Mouse (Mus musculus): Measurements from ENCODE around the gene Cdh1. TPM values are rescaled to one million over a fixed set of nuclear protein-coding genes. Genes with fewer than 3 reads are reported as not detected.
A peak's percentile ranks its signal among the peaks of the same experiment; 100 is the strongest.

Cdh1 gene
- polyA plus RNA-seq, 1 experiment from 2014 or later, result 19.9 TPM

DNA sequence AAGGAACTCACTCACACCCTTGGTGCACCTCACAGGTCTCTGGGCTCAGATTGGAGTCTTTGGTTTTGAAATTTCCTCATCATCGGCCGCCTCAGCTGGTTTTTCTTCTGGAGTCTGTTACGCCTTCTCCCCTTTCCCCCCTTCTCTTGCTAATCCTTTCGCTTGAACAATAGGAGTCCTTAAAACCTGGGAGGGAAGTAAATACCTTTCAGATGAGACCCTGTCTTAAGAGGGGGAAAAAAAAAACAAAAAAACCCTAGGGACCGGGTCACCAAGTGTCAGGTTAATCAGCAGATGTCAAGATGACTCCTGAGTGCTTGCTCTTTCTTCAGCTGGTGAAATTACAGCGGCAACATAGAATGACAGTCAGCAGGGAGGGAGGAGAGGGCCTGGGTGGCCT is 14.0 kb downstream of the Cdh1 start:
- no peak for ATAC-seq (ENCODE audit: low FRiP score, low read depth)
- H3K4me2 ChIP-seq (replicated peaks), result no peak overlapping the region
- no peaks in the 10 kb centered on the region for H3K36me3 ChIP-seq
- H3K9me3 ChIP-seq, result no peaks in the 10 kb centered on the region
- H3K9ac ChIP-seq, result no peak overlapping the region
- H3K4me1 ChIP-seq, result peaks cover 46% of the 10 kb centered on the region
- H3K27ac ChIP-seq, result no peak overlapping the region
- 48% methylated on average over 6 of the region's 6 CpGs for WGBS
- no peaks in the 10 kb centered on the region for H3K27me3 ChIP-seq
- H3K4me3 ChIP-seq, result no peak overlapping the region

DNA sequence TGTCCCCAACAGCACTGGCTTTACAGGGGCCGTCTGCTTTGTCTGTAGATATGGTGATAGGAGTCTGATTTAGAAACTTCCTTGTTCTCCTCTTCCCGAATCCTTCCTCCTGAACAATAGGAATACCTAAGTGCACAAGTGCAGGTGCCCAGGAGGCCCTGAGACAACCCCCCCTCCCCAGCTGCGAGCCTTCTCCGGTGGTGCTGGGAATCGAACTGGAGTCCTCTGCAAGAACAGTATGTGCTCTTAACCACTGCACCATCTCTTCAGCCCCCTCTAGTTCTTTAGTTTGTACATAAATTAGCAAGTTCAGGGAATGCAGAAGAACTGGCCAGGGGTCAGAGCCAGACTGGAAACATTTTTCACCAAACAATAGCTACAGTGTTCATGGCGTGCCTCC is 14.7 kb downstream of the Cdh1 start:
- Histone ChIP-seq H3K27ac (no peak overlapping the region), H3K27me3 (no peaks in the 10 kb centered on the region), H3K9me3 (no peaks in the 10 kb centered on the region), H3K4me3 (no peak overlapping the region), H3K4me1 (peaks cover 49% of the 10 kb centered on the region), H3K4me2 (replicated peaks) (no peak overlapping the region), H3K36me3 (no peaks in the 10 kb centered on the region), H3K9ac (no peak overlapping the region)
- WGBS, result 84% methylated on average over 6 of the region's 6 CpGs
- ATAC-seq (ENCODE audit: low FRiP score, low read depth), result no peak

DNA sequence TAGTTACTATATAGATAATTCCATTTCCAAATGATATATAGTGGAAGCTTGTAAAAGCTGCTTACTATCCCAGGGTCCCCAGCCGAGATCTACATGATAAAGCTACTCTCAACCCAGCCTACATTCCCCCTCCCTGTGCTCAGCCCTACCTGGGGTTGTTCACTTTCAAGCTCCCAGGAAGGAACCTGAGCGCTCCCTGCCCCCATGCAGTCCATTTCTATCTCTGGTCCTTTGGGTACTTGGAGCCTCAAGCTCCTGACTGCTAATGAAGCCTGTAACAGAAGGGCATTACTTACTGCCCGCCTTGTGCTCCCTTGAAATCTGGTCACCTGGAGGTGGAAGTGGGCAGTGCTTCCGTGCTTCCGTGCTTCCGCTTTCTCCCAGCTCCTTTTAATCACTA is 15.2 kb downstream of the Cdh1 start:
- H3K4me3 ChIP-seq, result no peak overlapping the region
- peaks cover 53% of the 10 kb centered on the region for H3K4me1 ChIP-seq
- H3K27me3 ChIP-seq, result no peaks in the 10 kb centered on the region
- H3K9ac ChIP-seq, result no peak overlapping the region
- ATAC-seq (ENCODE audit: low FRiP score, low read depth), result no peak
- H3K4me2 ChIP-seq (replicated peaks), result no peak overlapping the region
- no peaks in the 10 kb centered on the region for H3K36me3 ChIP-seq
- WGBS, result 46% methylated on average over 6 of the region's 6 CpGs
- no peaks in the 10 kb centered on the region for H3K9me3 ChIP-seq
- no peak overlapping the region for H3K27ac ChIP-seq

- Histone ChIP-seq H3K27me3 (no peaks in the 10 kb centered on the region), H3K4me2 (replicated peaks) (peak overlapping the region; percentile 9; the same call in 1 of the 2 replicates), H3K4me1 (peaks cover 58% of the 10 kb centered on the region), H3K9me3 (no peaks in the 10 kb centered on the region), H3K36me3 (no peaks in the 10 kb centered on the region), H3K4me3 (no peak overlapping the region), H3K9ac (peak overlapping the region; percentile 31; the same call in 1 of the 2 replicates), H3K27ac (peak overlapping the region; percentile 48; the same call in 1 of the 2 replicates)
- peak; percentile 78 for ATAC-seq (ENCODE audit: low FRiP score, low read depth)
- 38% methylated on average over 9 of the region's 9 CpGs for WGBS
Measured at GRCm38 (mm10) chr8:106619549-106620245, 16.5 kb downstream of the Cdh1 start.

GRCm38 (mm10) chr8:106620488-106620887 is 17.3 kb downstream of the Cdh1 start:
- Histone ChIP-seq H3K27me3 (no peaks in the 10 kb centered on the region), H3K9me3 (no peaks in the 10 kb centered on the region), H3K36me3 (no peaks in the 10 kb centered on the region), H3K9ac (no peak overlapping the region), H3K4me3 (no peak overlapping the region), H3K27ac (no peak overlapping the region), H3K4me2 (replicated peaks) (no peak overlapping the region), H3K4me1 (peaks cover 58% of the 10 kb centered on the region)
- ATAC-seq (ENCODE audit: low FRiP score, low read depth), result no peak
- 44% methylated on average over 2 of the region's 2 CpGs for WGBS

GRCm38 (mm10) chr8:106623016-106623415 is 19.9 kb downstream of the Cdh1 start:
- no peak overlapping the region for H3K4me3 ChIP-seq
- H3K4me2 ChIP-seq (replicated peaks), result no peak overlapping the region
- no peaks in the 10 kb centered on the region for H3K27me3 ChIP-seq
- H3K4me1 ChIP-seq, result peaks cover 42% of the 10 kb centered on the region
- H3K9ac ChIP-seq, result no peak overlapping the region
- H3K9me3 ChIP-seq, result no peaks in the 10 kb centered on the region
- no peak overlapping the region; the same call in 1 of the 2 replicates for H3K27ac ChIP-seq
- no peak for ATAC-seq (ENCODE audit: low FRiP score, low read depth)
- H3K36me3 ChIP-seq, result no peaks in the 10 kb centered on the region
- 28% methylated on average over 5 of the region's 5 CpGs for WGBS

DNA sequence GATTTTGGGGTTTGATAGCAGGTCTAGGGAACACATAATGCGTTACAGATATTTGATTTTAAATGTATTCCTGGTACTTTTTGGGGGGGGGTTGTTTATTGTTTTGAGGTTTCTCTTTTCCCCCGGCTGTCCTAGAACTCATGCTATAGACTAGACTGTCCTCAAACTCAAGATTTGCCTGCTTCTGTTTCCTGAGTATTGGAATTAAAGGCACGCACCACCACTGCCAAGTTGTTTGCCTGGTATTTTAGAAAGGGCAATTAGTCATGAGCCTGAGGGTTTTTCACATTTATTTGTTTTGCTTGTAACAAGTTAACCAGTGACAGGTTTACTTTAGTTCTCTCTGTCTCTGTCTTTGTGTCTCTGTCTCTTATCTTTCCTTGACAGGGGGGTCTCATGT is 20.3 kb downstream of the Cdh1 start:
- Histone ChIP-seq H3K4me2 (replicated peaks) (no peak overlapping the region), H3K4me3 (no peak overlapping the region), H3K27ac (no peak overlapping the region), H3K4me1 (peaks cover 39% of the 10 kb centered on the region), H3K36me3 (no peaks in the 10 kb centered on the region), H3K9ac (no peak overlapping the region), H3K27me3 (no peaks in the 10 kb centered on the region), H3K9me3 (no peaks in the 10 kb centered on the region)
- no peak for ATAC-seq (ENCODE audit: low FRiP score, low read depth)
- 79% methylated on average over 3 of the region's 3 CpGs for WGBS

- H3K27me3 ChIP-seq, result no peaks in the 10 kb centered on the region
- H3K4me2 ChIP-seq (replicated peaks), result no peak overlapping the region
- H3K4me3 ChIP-seq, result no peak overlapping the region
- H3K36me3 ChIP-seq, result no peaks in the 10 kb centered on the region
- no peak for ATAC-seq (ENCODE audit: low FRiP score, low read depth)
- H3K27ac ChIP-seq, result no peak overlapping the region
- H3K9ac ChIP-seq, result no peak overlapping the region
- H3K9me3 ChIP-seq, result no peaks in the 10 kb centered on the region
- peaks cover 37% of the 10 kb centered on the region for H3K4me1 ChIP-seq
Measured at GRCm38 (mm10) chr8:106623954-106624353, 20.8 kb downstream of the Cdh1 start.

DNA sequence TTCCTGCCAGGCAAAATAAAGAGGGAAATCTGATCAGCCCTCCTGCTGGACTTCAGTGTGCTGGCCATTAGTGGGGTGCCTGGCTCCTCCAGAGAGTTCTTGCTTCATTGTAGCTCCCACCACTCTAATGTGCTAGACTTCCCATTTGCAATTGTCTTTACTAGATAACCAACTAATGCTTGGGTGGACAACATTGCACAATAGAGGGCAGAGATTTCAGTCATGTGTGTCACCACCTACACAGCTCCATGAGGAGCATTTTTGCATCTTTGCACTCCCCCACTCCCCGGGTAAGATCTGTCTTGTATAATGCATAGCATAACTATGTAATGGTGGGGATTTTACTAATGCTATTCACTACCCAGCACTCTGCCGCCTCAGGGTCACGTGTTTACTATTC is 21.6 kb downstream of the Cdh1 start:
- Histone ChIP-seq H3K36me3 (no peaks in the 10 kb centered on the region), H3K9me3 (no peaks in the 10 kb centered on the region), H3K4me2 (replicated peaks) (no peak overlapping the region), H3K4me1 (peaks cover 32% of the 10 kb centered on the region), H3K27ac (no peak overlapping the region), H3K4me3 (no peak overlapping the region), H3K27me3 (no peaks in the 10 kb centered on the region), H3K9ac (no peak overlapping the region)
- ATAC-seq (ENCODE audit: low FRiP score, low read depth), result no peak
- WGBS, result 81% methylated on average over 3 of the region's 3 CpGs

DNA sequence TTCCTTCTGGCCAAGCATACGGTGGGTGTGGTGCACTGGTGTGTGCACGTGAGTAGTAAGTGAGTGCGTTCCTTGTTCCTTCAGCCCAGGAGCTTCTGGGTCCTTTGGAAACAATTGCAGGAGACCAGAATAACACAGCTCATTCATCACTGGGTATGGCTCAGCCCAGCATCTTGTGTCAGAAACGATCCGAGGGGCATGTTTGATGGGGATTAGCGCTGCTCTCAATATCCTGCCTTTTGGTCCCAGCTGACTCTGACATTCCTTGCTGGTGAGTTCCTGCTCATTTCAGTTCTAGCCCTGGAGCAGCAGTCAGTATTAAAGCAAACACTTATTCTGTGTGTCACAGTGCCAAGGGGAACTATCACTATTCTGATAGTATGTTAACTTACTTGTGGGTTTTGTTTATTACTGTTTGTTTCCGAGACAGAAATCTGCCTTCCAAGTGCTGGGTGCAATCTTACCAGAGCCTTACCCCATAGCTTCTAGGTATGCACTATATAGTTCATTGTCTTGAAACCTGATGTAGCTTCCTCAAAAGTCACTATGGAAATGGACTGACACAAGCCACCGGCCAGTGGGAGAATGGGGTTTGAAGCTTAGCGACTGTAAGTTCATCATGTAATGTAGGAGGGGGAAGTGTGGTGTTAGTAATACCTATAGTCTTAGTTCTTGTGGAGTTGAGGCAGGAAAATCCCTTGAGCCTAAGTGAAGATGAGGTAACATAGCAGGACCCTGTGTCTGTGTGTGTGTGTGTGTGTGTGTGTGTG is 23.1 kb downstream of the Cdh1 start:
- Histone ChIP-seq H3K27ac (no peak overlapping the region), H3K4me2 (replicated peaks) (no peak overlapping the region), H3K9ac (no peak overlapping the region), H3K27me3 (no peaks in the 10 kb centered on the region), H3K36me3 (no peaks in the 10 kb centered on the region), H3K4me1 (peaks cover 24% of the 10 kb centered on the region), H3K4me3 (no peak overlapping the region), H3K9me3 (no peaks in the 10 kb centered on the region)
- WGBS, result 57% methylated on average over 9 of the region's 9 CpGs
- ATAC-seq (ENCODE audit: low FRiP score, low read depth), result no peak

DNA sequence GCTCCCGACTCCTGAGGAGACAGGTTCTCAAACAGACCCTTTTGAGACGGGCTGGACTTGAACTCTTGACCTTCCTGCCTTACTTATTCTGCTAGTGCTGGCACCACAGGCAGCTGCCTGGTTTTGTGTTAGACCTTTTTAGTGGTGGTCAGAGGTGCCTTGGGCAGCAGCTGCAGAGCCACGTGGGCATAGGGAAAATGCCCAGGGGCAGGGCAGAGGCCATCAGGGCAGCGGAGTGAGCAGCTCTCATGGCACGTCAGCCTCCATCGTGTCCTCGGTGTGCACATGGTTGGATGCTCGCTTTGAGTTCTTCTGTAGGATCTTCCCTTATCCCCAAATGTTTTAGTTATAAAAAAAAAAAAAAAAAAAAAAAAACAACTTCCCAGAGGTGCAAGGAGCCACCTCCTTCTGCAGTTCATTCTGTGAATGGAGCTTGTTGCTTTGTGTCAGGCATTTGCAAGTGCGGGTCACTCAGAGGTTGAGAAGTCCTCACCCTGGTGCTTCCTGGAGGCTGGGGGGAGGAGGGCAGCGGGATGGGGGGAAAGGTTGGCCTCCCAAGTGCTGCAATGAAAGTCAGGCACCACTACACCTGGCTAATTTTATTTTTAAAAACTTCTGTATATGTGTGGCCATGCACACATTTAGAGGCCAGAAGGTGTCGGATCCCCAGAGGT is 25.3 kb downstream of the Cdh1 start:
- H3K9ac ChIP-seq, result no peak overlapping the region
- H3K4me1 ChIP-seq, result peaks cover 20% of the 10 kb centered on the region
- no peaks in the 10 kb centered on the region for H3K27me3 ChIP-seq
- 80% methylated on average over 11 of the region's 11 CpGs for WGBS
- H3K36me3 ChIP-seq, result no peaks in the 10 kb centered on the region
- ATAC-seq (ENCODE audit: low FRiP score, low read depth), result no peak
- H3K4me3 ChIP-seq, result no peak overlapping the region
- no peak overlapping the region for H3K4me2 ChIP-seq (replicated peaks)
- H3K27ac ChIP-seq, result no peak overlapping the region
- no peaks in the 10 kb centered on the region for H3K9me3 ChIP-seq

- Histone ChIP-seq H3K4me3 (no peak overlapping the region), H3K36me3 (no peaks in the 10 kb centered on the region)
Measured at GRCm38 (mm10) chr8:106629456-106629855, 26.3 kb downstream of the Cdh1 start.

More at GRCm38 (mm10) chr8:106629456-106629855, 26.3 kb downstream of the Cdh1 start:
- Histone ChIP-seq H3K9me3 (no peaks in the 10 kb centered on the region), H3K27me3 (no peaks in the 10 kb centered on the region; the same call in 1 of the 2 replicates), H3K27ac (no peak overlapping the region), H3K4me2 (replicated peaks) (no peak overlapping the region), H3K9ac (no peak overlapping the region), H3K4me1 (peaks cover 19% of the 10 kb centered on the region)
- 45% methylated on average over 5 of the region's 5 CpGs for WGBS
- no peak for ATAC-seq (ENCODE audit: low FRiP score, low read depth)

Data from limb, embryonic 13.5 days (tissue).